In the genomic region with DNA sequence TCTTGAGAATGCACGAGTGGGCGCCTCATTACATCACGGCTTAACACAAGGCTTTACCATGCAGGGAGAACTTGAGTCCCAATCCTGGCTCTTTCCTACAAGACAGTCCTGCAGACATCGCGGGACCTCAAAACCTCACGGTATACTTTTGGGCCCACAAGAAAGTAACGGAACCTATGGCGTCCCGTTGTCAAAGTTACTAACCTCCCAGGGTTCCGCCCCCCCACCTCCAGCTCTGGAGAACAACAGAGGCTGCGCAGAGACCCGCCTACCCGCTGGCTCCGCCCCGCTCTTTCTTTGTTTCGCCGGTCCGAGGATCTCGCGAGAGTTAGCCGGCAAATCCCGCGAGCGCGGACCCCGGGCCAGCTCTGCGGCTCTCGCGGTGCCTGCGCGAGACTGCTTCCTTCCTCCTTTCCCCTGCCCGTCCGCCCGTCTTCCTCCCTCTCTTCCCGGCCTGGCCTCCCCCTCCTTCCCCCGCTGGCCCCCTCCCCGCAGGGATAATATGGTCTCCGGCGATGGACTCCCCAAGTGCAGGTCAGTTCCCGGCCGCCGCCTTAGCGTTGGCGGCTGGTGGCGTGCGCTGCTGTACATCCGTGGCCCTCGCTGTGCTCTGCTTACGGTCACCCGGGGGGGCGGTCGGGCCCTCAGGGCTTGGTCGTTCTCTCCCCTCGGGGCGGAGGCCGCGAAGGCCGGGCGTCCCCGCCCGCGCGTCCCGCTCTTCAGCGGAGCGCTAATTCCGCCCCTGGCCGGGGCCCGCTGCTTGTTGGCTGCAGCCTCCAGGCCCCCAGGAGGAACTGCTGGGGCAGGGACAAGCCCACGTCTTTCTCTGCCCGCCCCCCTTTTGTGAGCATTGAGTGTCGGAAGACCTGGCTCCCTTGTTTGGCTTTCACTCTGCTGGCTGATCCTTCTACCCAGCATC, we compare ENCODE assay signal across 8 mouse cellular contexts. TPM values are rescaled to one million over a fixed set of nuclear protein-coding genes. Genes with fewer than 3 reads are reported as not detected.
DNase-seq lines count a peak whose midpoint lies in the region; ATAC-seq and TF ChIP-seq lines count a peak whose summit lies in the region.

A gene (plus strand): TSS at position 427 of the 919 bp plus-strand sequence.

- H3K9ac ChIP-seq in embryonic facial prominence, embryonic 14.5 days (ENCODE audit: low read depth, low read length) = peak within 1 kb of the TSS; percentile 99
- peak within 1 kb of the TSS; percentile 100 for H3K9ac ChIP-seq in limb, embryonic 14.5 days (ENCODE audit: low read depth, low read length, severe bottlenecking)
- H3K9ac ChIP-seq in midbrain, postnatal 0 days (replicated peaks; ENCODE audit: low read length, poor library complexity, severe bottlenecking) = peak within 1 kb of the TSS; percentile 100

- peak; percentile 99 for DNase-seq in 3T3-L1 (ENCODE audit: low read depth, low spot score)
- DNase-seq in adrenal gland, postnatal 4 days (ENCODE audit: low spot score in 2 of 2) = peak; percentile 98
- peak; percentile 98 for DNase-seq in embryonic facial prominence, embryonic 14.5 days (ENCODE audit: low spot score)
- DNase-seq in heart, adult 8-10 months (ENCODE audit: low spot score) = peak; percentile 99
- peak; percentile 99 for DNase-seq in kidney, adult 9 months
- peak; percentile 98 for DNase-seq in limb, embryonic 14.5 days (ENCODE audit: low spot score)
- peak; percentile 97 for DNase-seq in midbrain, postnatal 0 days (ENCODE audit: low spot score)
- peak; percentile 98 for DNase-seq in spleen, postnatal 14 days (ENCODE audit: low spot score in 2 of 2)

- peak within 1 kb of the TSS; percentile 100 for H3K4me3 ChIP-seq in embryonic facial prominence, embryonic 14.5 days (ENCODE audit: low read depth, low read length)
- H3K4me3 ChIP-seq in limb, embryonic 14.5 days (replicated peaks; ENCODE audit: low read length) = peak within 1 kb of the TSS; percentile 97
- H3K4me3 ChIP-seq in midbrain, postnatal 0 days (ENCODE audit: low read depth, low read length) = peak within 1 kb of the TSS; percentile 90

- peak; percentile 51; the same call in 1 of the 2 replicates for TF ChIP-seq POLR2A in limb, embryonic 14.5 days (IDR thresholded peaks at IDR 0.05; ENCODE audit: borderline replicate concordance, extremely low read depth, insufficient read depth, insufficient read length)

- H3K4me1 ChIP-seq in embryonic facial prominence, embryonic 14.5 days (ENCODE audit: control insufficient read depth, insufficient read depth, low read length) = peaks cover 10% of the 10 kb centered on the region
- peaks cover 8% of the 10 kb centered on the region; the same call in 1 of the 2 replicates for H3K4me1 ChIP-seq in limb, embryonic 14.5 days (ENCODE audit: control insufficient read depth, insufficient read depth, low read length)
- peaks cover 5% of the 10 kb centered on the region; the same call in 1 of the 2 replicates for H3K4me1 ChIP-seq in midbrain, postnatal 0 days (ENCODE audit: insufficient read depth, low read length)

- H3K27me3 ChIP-seq in embryonic facial prominence, embryonic 14.5 days (replicated peaks; ENCODE audit: control insufficient read depth, insufficient read depth, low read length) = no peaks in the 10 kb centered on the region
- H3K27me3 ChIP-seq in limb, embryonic 14.5 days (ENCODE audit: control insufficient read depth, insufficient read depth, low read length) = no peaks in the 10 kb centered on the region
- H3K27me3 ChIP-seq in midbrain, postnatal 0 days (ENCODE audit: insufficient read depth, low read length) = no peaks in the 10 kb centered on the region

- WGBS in embryonic facial prominence, embryonic 14.5 days = 1% methylated on average over 53 of the region's 72 CpGs
- under 1% methylated on average over 66 of the region's 72 CpGs for WGBS in limb, embryonic 14.5 days
- under 1% methylated on average over 71 of the region's 72 CpGs for WGBS in midbrain, postnatal 0 days

- peak within 1 kb of the TSS; percentile 94 for H3K27ac ChIP-seq in embryonic facial prominence, embryonic 14.5 days (replicated peaks; ENCODE audit: low read depth, low read length)
- H3K27ac ChIP-seq in limb, embryonic 14.5 days (replicated peaks; ENCODE audit: low read depth, low read length) = peak within 1 kb of the TSS; percentile 94
- peak within 1 kb of the TSS; percentile 95 for H3K27ac ChIP-seq in midbrain, postnatal 0 days (ENCODE audit: low read depth, low read length)

- ATAC-seq in embryonic facial prominence, embryonic 14.5 days (ENCODE audit: low read depth) = peak; percentile 98
- ATAC-seq in limb, embryonic 14.5 days (ENCODE audit: low FRiP score, low read depth) = peak; percentile 99
- peak; percentile 99 for ATAC-seq in midbrain, postnatal 0 days (ENCODE audit: low FRiP score)

- H3K4me2 ChIP-seq in embryonic facial prominence, embryonic 14.5 days (ENCODE audit: low read depth, low read length) = peak within 1 kb of the TSS; percentile 78
- H3K4me2 ChIP-seq in limb, embryonic 14.5 days (replicated peaks; ENCODE audit: low read depth, low read length, severe bottlenecking) = peak within 1 kb of the TSS; percentile 64
- peak within 1 kb of the TSS; percentile 58 for H3K4me2 ChIP-seq in midbrain, postnatal 0 days (ENCODE audit: low read depth, low read length, poor library complexity, severe bottlenecking)

- peaks cover 33% of the 10 kb centered on the region for H3K36me3 ChIP-seq in embryonic facial prominence, embryonic 14.5 days (ENCODE audit: control insufficient read depth, insufficient read depth, low read length)
- H3K36me3 ChIP-seq in limb, embryonic 14.5 days (ENCODE audit: control insufficient read depth, insufficient read depth, low read length) = peaks cover 29% of the 10 kb centered on the region
- H3K36me3 ChIP-seq in midbrain, postnatal 0 days (ENCODE audit: insufficient read depth, low read length) = peaks cover 6% of the 10 kb centered on the region

- H3K9me3 ChIP-seq in embryonic facial prominence, embryonic 14.5 days (ENCODE audit: control insufficient read depth, low read length) = no peaks in the 10 kb centered on the region
- no peaks in the 10 kb centered on the region for H3K9me3 ChIP-seq in limb, embryonic 14.5 days (ENCODE audit: control insufficient read depth, low read length)
- no peaks in the 10 kb centered on the region for H3K9me3 ChIP-seq in midbrain, postnatal 0 days (ENCODE audit: low read length)

- TF ChIP-seq CTCF in midbrain, postnatal 0 days (IDR thresholded peaks at IDR 0.05) = no peak

RNA-seq across cellular contexts. Expression of the gene that starts here (rescaled TPM):
- 10 to 100 TPM; 65.8 to 68.0 TPM for total RNA-seq in adrenal gland, postnatal 4 days (2021)
- polyA plus RNA-seq in embryonic facial prominence, embryonic 14.5 days (2014; fragmentation: Nextera tagmentation; extraction: Ambion mirVana) = 35.8 and 40.2 TPM in 2 replicates
- total RNA-seq in heart, adult 8-10 months (2022) = 10 to 100 TPM; 21.1 to 24.7 (median 21.8) TPM
- polyA plus RNA-seq in limb, embryonic 14.5 days (2012; rRNA removed) = 39.2 and 39.9 TPM in 2 replicates
- 38.0 and 43.0 TPM in 2 replicates for polyA plus RNA-seq in limb, embryonic 14.5 days (2014; fragmentation: Nextera tagmentation; extraction: Ambion mirVana)
- 38.5 and 58.1 TPM in 2 replicates for total RNA-seq in midbrain, postnatal 0 days (2014; rRNA removed)
- polyA plus RNA-seq in midbrain, postnatal 0 days (2015; fragmentation: Nextera tagmentation; extraction: Ambion mirVana) = 16.5 and 18.5 TPM in 2 replicates

Comparison
In these comparisons a context has a peak if more than half of its experiments do, and no peak if none do; other contexts are left out.
1. Peak in every context shown above with its lines: DNase-seq, ATAC-seq, H3K4me3 ChIP-seq and H3K27ac ChIP-seq.